In genomic region chr15:28207545-28207944, GRCm38 (mm10) we compare ENCODE assay signal across 33 mouse cellular contexts. TPM values are rescaled to one million over a fixed set of nuclear protein-coding genes. Genes with fewer than 3 reads are reported as not detected.
"Had no signal": no experiment of that assay in that cellular context is flagged by ENCODE, and none has a peak within 500 bp of the region (broad histone marks: within the 10 kb centered on the region; RNA-seq: fewer than 3 reads in every experiment).

No protein-coding gene starts in this region.

- H3K36me3 ChIP-seq: heart, embryonic 10.5 days; heart, embryonic 13.5 days; heart, embryonic 15.5 days; hindbrain, embryonic 10.5 days; hindbrain, embryonic 12.5 days; hindbrain, embryonic 13.5 days; hindbrain, embryonic 15.5 days; intestine, embryonic 15.5 days had no signal

- H3K4me2 ChIP-seq: heart, embryonic 11.5 days; heart, embryonic 13.5 days; heart, embryonic 15.5 days; hindbrain, embryonic 12.5 days; hindbrain, embryonic 13.5 days; hindbrain, embryonic 14.5 days; hindbrain, embryonic 15.5 days; intestine, embryonic 15.5 days had no signal

- ATAC-seq: hindbrain, embryonic 16.5 days; hindbrain, postnatal 0 days; inflammation-experienced regulatory T-cells, adult 6 months; intestine, embryonic 15.5 days; intestine, embryonic 16.5 days; intestine, postnatal 0 days had no signal

- H3K4me3 ChIP-seq: heart, adult 2 months; heart, embryonic 10.5 days; heart, embryonic 13.5 days; heart, embryonic 15.5 days; hindbrain, embryonic 10.5 days; hindbrain, embryonic 12.5 days; hindbrain, embryonic 13.5 days; hindbrain, embryonic 15.5 days; intestine, embryonic 15.5 days; layer of hippocampus, adult 2 months; left cerebral cortex, adult 2 months had no signal

- DNase-seq: heart, adult 2 months; heart, postnatal 10 days; heart, postnatal 14 days; heart, postnatal 36 days; heart, postnatal 4 days; kidney, adult 11 months; kidney, adult 2 months; kidney, adult 9 months; kidney, postnatal 10 days; kidney, postnatal 14 days; kidney, postnatal 36 days; kidney, postnatal 4 days; layer of hippocampus, adult 9-11 months; layer of hippocampus, postnatal 36 days had no signal

- H3K9me3 ChIP-seq: heart, embryonic 10.5 days; heart, embryonic 13.5 days; heart, embryonic 15.5 days; hindbrain, embryonic 10.5 days; hindbrain, embryonic 12.5 days; hindbrain, embryonic 13.5 days; hindbrain, embryonic 15.5 days; intestine, embryonic 15.5 days had no signal

- H3K27me3 ChIP-seq: heart, embryonic 13.5 days; heart, embryonic 15.5 days; intestine, embryonic 15.5 days had no signal

- H3K9ac ChIP-seq: heart, embryonic 13.5 days; heart, embryonic 15.5 days; hindbrain, embryonic 12.5 days; hindbrain, embryonic 13.5 days; hindbrain, embryonic 14.5 days; hindbrain, embryonic 15.5 days; intestine, embryonic 15.5 days had no signal

- H3K4me1 ChIP-seq: heart, embryonic 10.5 days; heart, embryonic 13.5 days; heart, embryonic 15.5 days; hindbrain, embryonic 12.5 days; hindbrain, embryonic 15.5 days; intestine, embryonic 15.5 days had no signal

- H3K27ac ChIP-seq: heart, adult 2 months; heart, embryonic 10.5 days; heart, embryonic 13.5 days; heart, embryonic 15.5 days; hindbrain, embryonic 10.5 days; hindbrain, embryonic 12.5 days; hindbrain, embryonic 13.5 days; hindbrain, embryonic 14.5 days; hindbrain, embryonic 15.5 days; hindbrain, postnatal 0 days; intestine, embryonic 15.5 days; kidney, postnatal 0 days; layer of hippocampus, adult 2 months; left cerebral cortex, adult 2 months had no signal

RNA-seq across cellular contexts. Expression of gene Dnah5, which starts 4.0 kb away (rescaled TPM):
- polyA plus RNA-seq: heart, embryonic 13.5 days; heart, embryonic 14.5 days had no signal
